Mouse (Mus musculus): ENCODE data around the gene Antxr1. TPM values are rescaled to one million over a fixed set of nuclear protein-coding genes. Genes with fewer than 3 reads are reported as not detected.
"Not testable (repeated sequence)": the region's sequence is repeated elsewhere in the genome, so short reads cannot be mapped to it uniquely, and the experiment has no call there.

Gene Antxr1
- total RNA-seq, 1 experiment from 2014 or later = 26.5 TPM

DNA sequence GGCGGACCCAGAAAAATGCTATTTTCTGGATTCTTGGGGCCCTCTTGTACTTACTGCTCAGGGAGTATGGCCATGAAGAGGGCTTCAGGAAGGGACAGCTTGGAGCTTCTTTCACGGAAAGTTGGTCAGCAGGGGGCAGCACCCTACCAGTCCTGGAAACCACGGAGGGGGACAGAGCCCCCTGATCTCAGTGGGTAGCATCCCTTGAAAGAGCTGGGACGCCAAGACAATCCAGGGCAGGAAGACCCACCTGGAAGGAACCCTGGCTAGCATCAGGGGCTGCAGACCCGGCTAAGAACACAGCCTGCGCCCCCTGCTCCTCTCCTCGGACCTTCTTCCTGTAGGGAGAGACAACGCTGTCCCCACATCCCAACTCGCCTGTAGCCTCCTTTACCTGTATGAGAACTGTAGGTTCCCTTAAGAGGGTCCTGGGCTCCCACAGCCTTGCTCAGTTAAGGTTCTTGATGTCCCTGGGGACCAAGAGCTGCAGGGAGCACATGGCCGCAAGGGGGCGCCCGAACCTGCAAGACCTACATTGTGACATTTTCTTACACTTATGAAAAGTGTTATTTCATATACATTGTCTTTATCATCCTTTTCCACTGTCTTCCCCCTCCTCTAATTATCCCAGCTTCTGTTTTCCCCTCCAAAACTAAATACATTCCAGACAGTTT is 234.2 kb downstream of the Antxr1 start:
- DNase-seq = peak; percentile 93

- no peak for DNase-seq
Observed at GRCm38 (mm10) chr6:87100297-87101020, 235.2 kb downstream of the Antxr1 start.

DNA sequence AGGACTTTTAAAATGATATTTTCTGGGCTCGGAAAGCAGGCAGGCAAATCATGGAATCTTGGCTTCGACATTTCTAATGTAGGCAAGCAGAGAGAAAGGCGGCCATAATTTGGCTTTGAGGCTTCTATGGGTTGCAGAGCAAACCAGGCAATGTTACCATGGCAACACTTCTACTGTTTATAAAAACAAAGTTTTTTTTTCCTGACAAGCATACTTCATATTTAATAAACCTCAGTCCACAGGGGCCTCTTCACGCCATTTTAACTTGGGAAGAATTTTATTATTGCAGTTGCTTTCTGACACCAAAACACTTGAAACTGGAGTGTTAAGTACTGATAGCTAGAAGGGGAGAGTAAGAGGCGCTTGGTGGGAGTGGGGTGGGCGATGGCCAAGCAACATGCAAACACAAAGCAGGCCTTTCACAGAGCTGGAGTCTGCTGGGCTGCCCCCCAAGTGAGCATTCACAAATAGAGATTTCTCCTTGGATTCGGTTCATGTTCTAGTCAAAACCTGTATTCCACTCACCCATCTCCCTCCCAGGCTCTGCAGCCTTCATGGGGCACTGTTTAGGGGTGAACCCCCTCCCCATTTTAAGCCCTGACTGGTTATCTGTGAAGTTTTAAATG is 235.8 kb downstream of the Antxr1 start:
- no peak for DNase-seq

GRCm38 (mm10) chr6:87099261-87099660 is 236.4 kb downstream of the Antxr1 start:
- no peak for DNase-seq

- DNase-seq = not testable (repeated sequence)
Observed at GRCm38 (mm10) chr6:87093631-87094030, 242.0 kb downstream of the Antxr1 start.

GRCm38 (mm10) chr6:87092476-87092875 is 243.1 kb downstream of the Antxr1 start:
- DNase-seq = no peak

DNA sequence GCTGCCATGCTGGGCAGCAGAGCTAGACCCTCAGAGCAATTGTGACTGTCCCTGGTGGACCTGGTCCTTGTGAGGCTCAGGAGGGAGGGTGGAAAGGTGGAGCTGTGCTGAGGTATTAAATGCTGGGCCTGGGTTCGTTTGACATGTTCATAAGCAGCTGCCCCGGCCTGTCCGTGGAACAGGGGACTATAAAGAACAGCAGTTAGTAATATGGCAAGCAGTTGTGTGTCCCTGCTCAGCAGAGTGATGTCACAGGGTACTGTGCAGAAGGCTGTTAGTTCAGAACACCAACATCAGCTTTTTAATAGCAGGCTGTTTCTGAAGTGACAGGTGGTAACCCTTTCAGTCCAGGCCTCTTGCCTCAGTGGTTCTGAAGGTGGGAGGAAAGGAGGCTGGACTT is 244.7 kb downstream of the Antxr1 start:
- DNase-seq = no peak

GRCm38 (mm10) chr6:87088356-87088755 is 247.3 kb downstream of the Antxr1 start:
- DNase-seq = no peak

DNA sequence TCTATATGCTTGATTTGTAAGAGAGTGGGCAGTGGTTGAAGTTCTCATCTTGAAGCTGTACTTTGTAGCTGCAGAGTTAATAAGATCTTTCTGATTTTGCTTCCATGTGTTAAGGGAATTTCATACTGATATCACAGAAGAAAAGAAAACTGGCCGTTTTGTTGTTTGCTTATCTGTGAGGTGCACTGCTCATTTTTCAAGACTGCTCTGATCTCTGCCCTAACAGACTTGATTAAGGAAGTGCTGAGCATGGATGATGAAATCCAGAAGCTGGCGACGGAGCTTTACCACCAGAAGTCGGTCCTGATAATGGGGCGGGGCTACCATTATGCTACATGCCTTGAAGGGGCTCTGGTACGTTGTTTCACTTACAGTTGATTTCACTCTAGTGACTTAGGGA is 250.6 kb downstream of the Antxr1 start:
- no peak for DNase-seq

Other genes starting within 250 kb of the Antxr1 start
- gene D6Ertd527e, start 231.1 kb downstream of the Antxr1 start, total RNA-seq (2021) = not detected in 2 replicates
- not detected in 2 replicates for gene Gkn1, start 15.1 kb upstream of the Antxr1 start, total RNA-seq (2021)
- not detected in 2 replicates for gene Gkn2, start 37.5 kb upstream of the Antxr1 start, total RNA-seq (2021)
- gene Gkn3, start 53.1 kb upstream of the Antxr1 start, total RNA-seq (2021) = 1.2 and 1.4 TPM in 2 replicates
- 0.67 TPM in 1 of 2 replicates, not detected in the other for gene Bmp10, start 93.2 kb upstream of the Antxr1 start, total RNA-seq (2021)
- gene Arhgap25, start 197.4 kb upstream of the Antxr1 start, total RNA-seq (2021) = 5.2 and 10.5 TPM in 2 replicates